Comparison of ENCODE assay signal across 8 mouse cellular contexts in the genomic region with DNA sequence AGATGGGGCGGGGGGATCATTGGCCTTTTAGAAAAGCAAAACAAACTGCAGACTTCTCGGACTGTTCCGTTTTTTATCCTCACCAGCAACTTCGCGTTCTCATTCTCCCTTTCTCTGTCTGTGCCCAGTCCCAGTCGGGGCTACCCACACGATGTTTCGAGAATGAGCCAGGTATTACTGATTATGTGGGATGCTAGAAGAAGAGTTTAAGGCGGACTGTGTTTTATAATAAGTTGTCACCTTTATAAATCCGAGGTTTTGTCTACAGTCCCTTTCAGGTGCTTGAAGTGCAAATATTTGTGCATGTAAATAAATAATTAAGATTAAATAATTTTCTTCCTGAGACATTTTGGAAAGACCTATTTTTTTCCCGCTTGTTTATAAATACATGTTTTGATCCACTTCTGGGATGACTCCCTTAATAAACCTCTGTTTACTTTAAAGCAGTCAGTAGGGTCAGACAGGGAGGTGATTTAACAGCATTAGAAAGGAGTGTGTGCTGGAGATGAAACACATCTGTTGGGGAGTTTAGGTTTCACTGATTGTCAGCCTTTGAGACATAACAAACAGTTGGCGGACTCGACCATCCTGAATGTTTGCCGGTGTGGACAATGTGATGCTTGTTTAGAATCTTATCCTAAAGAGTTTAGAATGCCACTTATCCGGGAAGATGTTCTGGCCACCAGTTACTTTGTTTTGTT. TPM values are rescaled to one million over a fixed set of nuclear protein-coding genes. Genes with fewer than 3 reads are reported as not detected.
DNase-seq lines count a peak whose midpoint lies in the region; ATAC-seq lines count a peak whose summit lies in the region.

No protein-coding gene starts in this region.

- H3K36me3 ChIP-seq in lung, embryonic 15.5 days = no peaks in the 10 kb centered on the region
- H3K36me3 ChIP-seq in embryonic facial prominence, embryonic 13.5 days = no peaks in the 10 kb centered on the region
- H3K36me3 ChIP-seq in limb, embryonic 10.5 days = no peaks in the 10 kb centered on the region
- no peaks in the 10 kb centered on the region for H3K36me3 ChIP-seq in neural tube, embryonic 15.5 days

- H3K27me3 ChIP-seq in lung, embryonic 15.5 days = no peaks in the 10 kb centered on the region
- H3K27me3 ChIP-seq in embryonic facial prominence, embryonic 13.5 days = no peaks in the 10 kb centered on the region
- no peaks in the 10 kb centered on the region for H3K27me3 ChIP-seq in limb, embryonic 10.5 days (ENCODE audit: low read depth, poor library complexity, severe bottlenecking)
- H3K27me3 ChIP-seq in neural tube, embryonic 15.5 days (replicated peaks) = no peaks in the 10 kb centered on the region

- ATAC-seq in lung, embryonic 15.5 days (ENCODE audit: borderline replicate concordance, extremely low read depth, low FRiP score, low TSS enrichment) = no peak
- no peak for ATAC-seq in embryonic facial prominence, embryonic 13.5 days (ENCODE audit: insufficient number of reproducible peaks, insufficient read depth, low FRiP score, low TSS enrichment, low read depth)
- ATAC-seq in neural tube, embryonic 15.5 days (ENCODE audit: low FRiP score) = 0 out of 2 replicates have a peak, but pooled peaks have one; percentile 2
- ATAC-seq in inflammation-experienced regulatory T-cells, adult 6 months = no peak

- H3K9me3 ChIP-seq in lung, embryonic 15.5 days = no peaks in the 10 kb centered on the region
- no peaks in the 10 kb centered on the region for H3K9me3 ChIP-seq in embryonic facial prominence, embryonic 13.5 days
- no peaks in the 10 kb centered on the region for H3K9me3 ChIP-seq in limb, embryonic 10.5 days (replicated peaks)
- no peaks in the 10 kb centered on the region for H3K9me3 ChIP-seq in neural tube, embryonic 15.5 days (replicated peaks)

- H3K4me3 ChIP-seq in lung, embryonic 15.5 days = peak overlapping the region; percentile 60
- peak overlapping the region; percentile 74 for H3K4me3 ChIP-seq in embryonic facial prominence, embryonic 13.5 days
- H3K4me3 ChIP-seq in limb, embryonic 10.5 days = peak overlapping the region; percentile 75
- H3K4me3 ChIP-seq in neural tube, embryonic 15.5 days (replicated peaks) = peak overlapping the region; percentile 76

- H3K4me2 ChIP-seq in lung, embryonic 15.5 days = peak overlapping the region; percentile 70
- H3K4me2 ChIP-seq in embryonic facial prominence, embryonic 13.5 days = peak overlapping the region; percentile 63
- peak overlapping the region; percentile 69 for H3K4me2 ChIP-seq in neural tube, embryonic 15.5 days

- WGBS in lung, embryonic 15.5 days = 3% methylated on average over 15 of the region's 15 CpGs
- 5% methylated on average over 15 of the region's 15 CpGs for WGBS in embryonic facial prominence, embryonic 13.5 days
- 11% methylated on average over 15 of the region's 15 CpGs for WGBS in limb, embryonic 10.5 days
- 14% methylated on average over 15 of the region's 15 CpGs for WGBS in neural tube, embryonic 15.5 days

- H3K9ac ChIP-seq in lung, embryonic 15.5 days = peak overlapping the region; percentile 66
- H3K9ac ChIP-seq in embryonic facial prominence, embryonic 13.5 days = peak overlapping the region; percentile 86
- peak overlapping the region; percentile 78 for H3K9ac ChIP-seq in neural tube, embryonic 15.5 days (replicated peaks)

- peaks cover 13% of the 10 kb centered on the region for H3K4me1 ChIP-seq in lung, embryonic 15.5 days
- peaks cover 10% of the 10 kb centered on the region for H3K4me1 ChIP-seq in embryonic facial prominence, embryonic 13.5 days
- peaks cover 9% of the 10 kb centered on the region for H3K4me1 ChIP-seq in limb, embryonic 10.5 days
- H3K4me1 ChIP-seq in neural tube, embryonic 15.5 days = peaks cover 9% of the 10 kb centered on the region

- H3K27ac ChIP-seq in lung, embryonic 15.5 days = peak overlapping the region; percentile 68
- peak overlapping the region; percentile 77 for H3K27ac ChIP-seq in embryonic facial prominence, embryonic 13.5 days
- peak overlapping the region; percentile 82 for H3K27ac ChIP-seq in limb, embryonic 10.5 days
- peak overlapping the region; percentile 78 for H3K27ac ChIP-seq in neural tube, embryonic 15.5 days (replicated peaks)

- DNase-seq in lung, postnatal 25 days (ENCODE audit: low spot score) = no peak
- DNase-seq in limb, embryonic 10.5 days (ENCODE audit: low spot score) = no peak
- DNase-seq in urinary bladder, postnatal 10 days (ENCODE audit: low spot score) = no peak
- DNase-seq in gastrocnemius, postnatal 4 days (ENCODE audit: low spot score in 2 of 2) = no peak

RNA-seq across cellular contexts. Expression of gene Micu1, which starts 0.9 kb away (rescaled TPM):
- 72.2 and 72.3 TPM in 2 replicates for polyA plus RNA-seq in lung, embryonic 15.5 days (2015; fragmentation: Nextera tagmentation; extraction: Ambion mirVana)
- 69.0 and 73.1 TPM in 2 replicates for polyA plus RNA-seq in embryonic facial prominence, embryonic 13.5 days (2015; fragmentation: Nextera tagmentation; extraction: Ambion mirVana)
- 38.6 and 52.4 TPM in 2 replicates for polyA plus RNA-seq in limb, embryonic 10.5 days (2016; fragmentation: Nextera tagmentation; extraction: Ambion mirVana)
- 88.2 and 92.6 TPM in 2 replicates for polyA plus RNA-seq in neural tube, embryonic 15.5 days (2015; fragmentation: Nextera tagmentation; extraction: Ambion mirVana)
- 10 to 100 TPM; 43.4 to 59.2 (median 56.3) TPM for polyA plus RNA-seq in inflammation-experienced regulatory T-cells, adult 6 months (2017; shearing (Covaris generic))
- total RNA-seq in gastrocnemius, postnatal 4 days (2021) = 100 to 1,000 TPM; 121 to 128 TPM
